12 mouse cellular contexts compared by ENCODE assay signal in genomic region chr2:181495845-181496244, GRCm38 (mm10). TPM values are rescaled to one million over a fixed set of nuclear protein-coding genes. Genes with fewer than 3 reads are reported as not detected.
A peak's percentile ranks its signal among the peaks of the same experiment; 100 is the strongest.
DNase-seq lines count a peak whose midpoint lies in the region; ATAC-seq and TF ChIP-seq lines count a peak whose summit lies in the region.
"Not testable (repeated sequence)": the region's sequence is repeated elsewhere in the genome, so short reads cannot be mapped to it uniquely, and the experiment has no call there.
"Had no signal": no experiment of that assay in that cellular context is flagged by ENCODE, and none has a peak within 500 bp of the region (broad histone marks: within the 10 kb centered on the region; RNA-seq: fewer than 3 reads in every experiment).

No protein-coding gene starts in this region.

- not testable (repeated sequence) for H3K9me3 ChIP-seq in forebrain, postnatal 0 days (ENCODE audit: low read length); hindbrain, embryonic 14.5 days (ENCODE audit: control insufficient read depth, low read length); limb, embryonic 15.5 days; stomach, embryonic 15.5 days

- WGBS in forebrain, postnatal 0 days: 69% methylated on average over 8 of the region's 8 CpGs
- 70% methylated on average over 8 of the region's 8 CpGs for WGBS in hindbrain, embryonic 14.5 days
- 55% methylated on average over 8 of the region's 8 CpGs for WGBS in limb, embryonic 15.5 days
- 57% methylated on average over 8 of the region's 8 CpGs for WGBS in stomach, embryonic 15.5 days

- peaks cover 30% of the 10 kb centered on the region for H3K79me3 ChIP-seq in C2C12 (ENCODE audit: low read depth)

- H3K4me1 ChIP-seq in forebrain, postnatal 0 days (ENCODE audit: insufficient read depth); stomach, embryonic 15.5 days: not testable (repeated sequence)
- H3K4me1 ChIP-seq in hindbrain, embryonic 14.5 days (replicated peaks; ENCODE audit: control insufficient read depth, insufficient read depth, low read length): peaks cover 16% of the 10 kb centered on the region
- H3K4me1 ChIP-seq in limb, embryonic 15.5 days: peaks cover 19% of the 10 kb centered on the region

- H3K27ac ChIP-seq in forebrain, postnatal 0 days (ENCODE audit: low read depth, low read length); hindbrain, embryonic 14.5 days; limb, embryonic 15.5 days; stomach, embryonic 15.5 days: not testable (repeated sequence)

- not testable (repeated sequence) for ATAC-seq in forebrain, postnatal 0 days; hindbrain, embryonic 14.5 days (ENCODE audit: low FRiP score); limb, embryonic 15.5 days (ENCODE audit: insufficient number of reproducible peaks, low FRiP score, low TSS enrichment, low read depth); stomach, embryonic 15.5 days (ENCODE audit: insufficient read depth, low FRiP score, low read depth)

- peak; percentile 50 for DNase-seq in c-Kit-positive CD71-negative TER-119-negative erythroid progenitor cells, embryonic 14.5 days (ENCODE audit: low read depth)
- DNase-seq in forebrain, postnatal 0 days; hindbrain, embryonic 14.5 days (ENCODE audit: low spot score): not testable (repeated sequence)
- peak; percentile 6 for DNase-seq in lung, postnatal 14 days
- DNase-seq in monocyte, adult 2 months (ENCODE audit: low read depth in 1 of 2, low spot score in 2 of 2): peak; percentile 57 to 76

- not testable (repeated sequence) for H3K27me3 ChIP-seq in C2C12 (ENCODE audit: control insufficient read depth, insufficient read depth, insufficient read length); forebrain, postnatal 0 days (ENCODE audit: insufficient read depth, low read length); hindbrain, embryonic 14.5 days (ENCODE audit: control insufficient read depth, insufficient read depth, low read length); limb, embryonic 15.5 days; stomach, embryonic 15.5 days (replicated peaks)

- H3K4me3 ChIP-seq in C2C12 (ENCODE audit: insufficient read depth, poor library complexity, severe bottlenecking): peak overlapping the region; percentile 89
- not testable (repeated sequence) for H3K4me3 ChIP-seq in forebrain, postnatal 0 days (ENCODE audit: low read depth, low read length); hindbrain, embryonic 14.5 days (replicated peaks; ENCODE audit: low read length); stomach, embryonic 15.5 days (replicated peaks)
- H3K4me3 ChIP-seq in limb, embryonic 15.5 days: peak overlapping the region; percentile 62; the same call in 1 of the 2 replicates

- peaks cover 18% of the 10 kb centered on the region for H3K36me3 ChIP-seq in C2C12 (ENCODE audit: control insufficient read depth, insufficient read depth)
- H3K36me3 ChIP-seq in forebrain, postnatal 0 days (ENCODE audit: insufficient read depth); stomach, embryonic 15.5 days: not testable (repeated sequence)
- H3K36me3 ChIP-seq in hindbrain, embryonic 14.5 days (replicated peaks; ENCODE audit: control insufficient read depth, insufficient read depth): peaks cover 15% of the 10 kb centered on the region
- peaks cover 15% of the 10 kb centered on the region for H3K36me3 ChIP-seq in limb, embryonic 15.5 days

- H3ac ChIP-seq in C2C12 (ENCODE audit: control insufficient read depth, insufficient read length, low read depth): not testable (repeated sequence)

- H3K4me2 ChIP-seq in forebrain, postnatal 0 days (ENCODE audit: low read depth): peak overlapping the region; percentile 95; the same call in 1 of the 2 replicates
- peak overlapping the region; percentile 95; the same call in 1 of the 2 replicates for H3K4me2 ChIP-seq in hindbrain, embryonic 14.5 days (replicated peaks)
- H3K4me2 ChIP-seq in limb, embryonic 15.5 days: peak overlapping the region; percentile 79; the same call in 1 of the 2 replicates
- H3K4me2 ChIP-seq in stomach, embryonic 15.5 days: peak overlapping the region; percentile 80; the same call in 1 of the 2 replicates

- not testable (repeated sequence) for TF ChIP-seq CTCF in C2C12 (IDR thresholded peaks at IDR 0.05; ENCODE audit: control insufficient read depth, insufficient read depth, insufficient read length); forebrain, postnatal 0 days (IDR thresholded peaks at IDR 0.05; ENCODE audit: low read depth)

- peaks cover 38% of the 10 kb centered on the region for H3K79me2 ChIP-seq in C2C12 (ENCODE audit: control insufficient read depth, insufficient read depth)

- not testable (repeated sequence) for H3K9ac ChIP-seq in forebrain, postnatal 0 days; hindbrain, embryonic 14.5 days; limb, embryonic 15.5 days; stomach, embryonic 15.5 days

RNA-seq across cellular contexts. Expression of gene Tpd52l2, which starts 1.1 kb away (rescaled TPM):
- polyA plus RNA-seq in C2C12 (2012; fragmentation: generic; extraction: Trizol): 79.2 TPM
- total RNA-seq in forebrain, postnatal 0 days (2014; rRNA removed): 91.7 and 120 TPM in 2 replicates
- polyA plus RNA-seq in forebrain, postnatal 0 days (2015; fragmentation: Nextera tagmentation; extraction: Ambion mirVana): 114 and 128 TPM in 2 replicates
- polyA plus RNA-seq in hindbrain, embryonic 14.5 days (2014; fragmentation: Nextera tagmentation; extraction: Ambion mirVana): 105 and 109 TPM in 2 replicates
- 155 and 159 TPM in 2 replicates for polyA plus RNA-seq in limb, embryonic 15.5 days (2015; fragmentation: Nextera tagmentation; extraction: Ambion mirVana)
- 136 and 140 TPM in 2 replicates for polyA plus RNA-seq in stomach, embryonic 15.5 days (2015; fragmentation: Nextera tagmentation; extraction: Ambion mirVana)

RNA-seq across cellular contexts. Expression of gene Abhd16b, which starts 2.8 kb away (rescaled TPM):
- polyA plus RNA-seq in C2C12 (2012; fragmentation: generic; extraction: Trizol): not detected
- total RNA-seq in forebrain, postnatal 0 days (2014; rRNA removed): not detected in 2 replicates
- not detected in 2 replicates for polyA plus RNA-seq in forebrain, postnatal 0 days (2015; fragmentation: Nextera tagmentation; extraction: Ambion mirVana)
- polyA plus RNA-seq in hindbrain, embryonic 14.5 days (2014; fragmentation: Nextera tagmentation; extraction: Ambion mirVana): not detected in 2 replicates
- polyA plus RNA-seq in limb, embryonic 15.5 days (2015; fragmentation: Nextera tagmentation; extraction: Ambion mirVana): 0.12 and 0.13 TPM in 2 replicates
- polyA plus RNA-seq in stomach, embryonic 15.5 days (2015; fragmentation: Nextera tagmentation; extraction: Ambion mirVana): 0.17 and 0.23 TPM in 2 replicates
- total RNA-seq: left cerebral cortex, adult 8-10 months had no signal
- polyA plus RNA-seq: activated CD4-positive, CD25-positive, alpha-beta regulatory T cell, adult 4 months; brain, embryonic 14.5 days; inflammation-experienced regulatory T-cells, adult 6 months had no signal

RNA-seq across cellular contexts. Expression of gene Dnajc5, which starts 24.4 kb away (rescaled TPM):
- 34.3 TPM for polyA plus RNA-seq in C2C12 (2012; fragmentation: generic; extraction: Trizol)
- total RNA-seq in forebrain, postnatal 0 days (2014; rRNA removed): 252 and 369 TPM in 2 replicates
- 207 and 270 TPM in 2 replicates for polyA plus RNA-seq in forebrain, postnatal 0 days (2015; fragmentation: Nextera tagmentation; extraction: Ambion mirVana)
- polyA plus RNA-seq in hindbrain, embryonic 14.5 days (2014; fragmentation: Nextera tagmentation; extraction: Ambion mirVana): 234 and 264 TPM in 2 replicates
- polyA plus RNA-seq in limb, embryonic 15.5 days (2015; fragmentation: Nextera tagmentation; extraction: Ambion mirVana): 89.3 and 89.5 TPM in 2 replicates
- 76.4 and 82.1 TPM in 2 replicates for polyA plus RNA-seq in stomach, embryonic 15.5 days (2015; fragmentation: Nextera tagmentation; extraction: Ambion mirVana)

RNA-seq across cellular contexts. Expression of gene Zbtb46, which starts 36.6 kb away (rescaled TPM):
- 0.68 TPM for polyA plus RNA-seq in C2C12 (2012; fragmentation: generic; extraction: Trizol)
- total RNA-seq in forebrain, postnatal 0 days (2014; rRNA removed): 11.7 and 17.7 TPM in 2 replicates
- 8.2 and 11.0 TPM in 2 replicates for polyA plus RNA-seq in forebrain, postnatal 0 days (2015; fragmentation: Nextera tagmentation; extraction: Ambion mirVana)
- polyA plus RNA-seq in hindbrain, embryonic 14.5 days (2014; fragmentation: Nextera tagmentation; extraction: Ambion mirVana): 19.2 and 20.2 TPM in 2 replicates
- 4.2 and 4.8 TPM in 2 replicates for polyA plus RNA-seq in limb, embryonic 15.5 days (2015; fragmentation: Nextera tagmentation; extraction: Ambion mirVana)
- polyA plus RNA-seq in stomach, embryonic 15.5 days (2015; fragmentation: Nextera tagmentation; extraction: Ambion mirVana): 9.7 and 10.0 TPM in 2 replicates
